Mouse (Mus musculus) MEL (cell line): ENCODE measurements around the gene C1ra.
A peak's percentile ranks its signal among the peaks of the same experiment; 100 is the strongest.

Source experiments
- CTCF ChIP-seq, 3 experiments: IDR thresholded peaks in 2 of 3; conservative IDR thresholded peaks in 1 of 3; 2 replicates each; pipeline ENCODE4 v1.5.1; 2011 to 2012; ENCODE audit warnings: low read length in 3 of 3, low read depth in 2 of 3, mild to moderate bottlenecking in 2 of 3, improper control_type of control experiment in 1 of 3, inconsistent platforms in 1 of 3, mixed read lengths in 1 of 3, moderate library complexity in 1 of 3; ENCODE audit not compliant: control insufficient read depth in 1 of 3, insufficient read depth in 1 of 3, poor library complexity in 1 of 3, severe bottlenecking in 1 of 3
- MAFK ChIP-seq: IDR thresholded peaks from 2 replicates; pipeline ENCODE4 v1.6.1; 2011; ENCODE audit warnings: low read depth, mild to moderate bottlenecking, low read length, improper control_type of control experiment, borderline replicate concordance
- MAZ ChIP-seq: IDR thresholded peaks from 2 replicates; pipeline ENCODE4 v1.6.1; 2012; ENCODE audit warnings: low read depth, mild to moderate bottlenecking, inconsistent platforms, low read length, improper control_type of control experiment
- MYB ChIP-seq: IDR thresholded peaks from 2 replicates; pipeline ENCODE4 v1.6.1; 2011; ENCODE audit warnings: mild to moderate bottlenecking, low read depth, low read length, improper control_type of control experiment
- POLR2A ChIP-seq, 2 experiments: IDR thresholded peaks; 2 replicates each; pipeline ENCODE4 v1.6.1; 2011 to 2012; ENCODE audit warnings: low read length in 2 of 2, mild to moderate bottlenecking in 2 of 2, control low read depth in 1 of 2, improper control_type of control experiment in 1 of 2, low read depth in 1 of 2, moderate library complexity in 1 of 2; ENCODE audit not compliant: control insufficient read depth in 1 of 2, insufficient read depth in 1 of 2, poor library complexity in 1 of 2
- POLR2AphosphoS2 ChIP-seq: IDR thresholded peaks from 2 replicates; pipeline ENCODE4 v1.6.1; 2011; ENCODE audit warnings: low read length, improper control_type of control experiment
- TBP ChIP-seq: IDR thresholded peaks from 2 replicates; pipeline ENCODE4 v1.8.0; 2011; ENCODE audit warnings: low read depth, low read length, improper control_type of control experiment
- UBTF ChIP-seq: IDR thresholded peaks from 2 replicates; pipeline ENCODE4 v1.6.1; 2012; ENCODE audit warnings: low read depth, mild to moderate bottlenecking, inconsistent platforms, low read length, improper control_type of control experiment, moderate library complexity, borderline replicate concordance; ENCODE audit not compliant: insufficient read depth
- USF2 ChIP-seq, 2 experiments: IDR thresholded peaks; 2 replicates each; pipeline ENCODE4 v1.6.1; 2011 to 2012; ENCODE audit warnings: improper control_type of control experiment in 2 of 2, low read length in 2 of 2, borderline replicate concordance in 1 of 2, inconsistent platforms in 1 of 2, low read depth in 1 of 2, mild to moderate bottlenecking in 1 of 2; ENCODE audit not compliant: insufficient read depth in 1 of 2
- ZMIZ1 ChIP-seq: IDR thresholded peaks from 2 replicates; pipeline ENCODE4 v1.6.1; 2012; ENCODE audit warnings: low read depth, mild to moderate bottlenecking, inconsistent platforms, low read length, improper control_type of control experiment, moderate library complexity

DNA sequence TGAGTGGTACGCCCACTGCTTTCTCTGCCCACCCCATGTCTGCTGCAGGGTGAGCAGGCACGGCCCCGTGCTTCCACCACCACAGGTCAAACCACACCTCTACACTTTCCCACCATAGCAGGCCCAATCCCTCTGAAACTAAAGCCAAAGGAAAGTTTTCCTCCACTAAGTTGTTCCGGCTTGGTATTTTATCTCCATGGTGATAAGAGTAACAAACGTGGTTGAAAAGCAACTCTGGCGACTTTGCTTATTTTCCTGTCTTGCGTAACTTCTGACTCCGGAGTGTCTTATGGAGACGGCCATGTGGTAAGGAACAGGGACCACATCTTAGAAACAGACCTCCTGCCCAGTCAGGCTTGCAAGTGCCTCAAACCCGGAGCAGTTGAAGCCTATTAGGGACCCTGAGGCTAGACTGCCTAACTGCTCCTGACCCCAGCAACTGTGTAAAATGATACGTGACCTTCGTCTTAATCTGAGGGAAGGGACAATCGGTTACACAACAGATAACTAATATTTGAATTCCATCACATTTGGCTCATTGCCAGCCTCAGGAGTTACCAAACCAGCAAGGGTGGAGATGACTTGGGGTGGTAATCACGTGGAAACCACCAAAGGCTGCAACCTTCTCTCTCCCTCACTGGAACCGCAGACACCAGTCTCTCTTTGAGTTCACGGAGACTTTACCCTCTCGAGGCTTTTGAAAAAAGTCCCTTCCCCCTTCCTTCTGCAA is 34.1 kb upstream of the C1ra start:
- no peak for TF ChIP-seq CTCF (IDR thresholded peaks at IDR 0.05 in 2 of 3, conservative IDR thresholded peaks at IDR 0.05 in 1 of 3; ENCODE audit: control insufficient read depth in 1 of 3, insufficient read depth in 1 of 3, low read depth in 2 of 3, low read length in 3 of 3, poor library complexity in 1 of 3, severe bottlenecking in 1 of 3)
- no peak for TF ChIP-seq ZMIZ1
- TF ChIP-seq POLR2AphosphoS2, result no peak
- no peak for TF ChIP-seq MAZ
- no peak for TF ChIP-seq MYB
- TF ChIP-seq USF2 (IDR thresholded peaks at IDR 0.05; ENCODE audit: borderline replicate concordance in 1 of 2, insufficient read depth in 1 of 2, low read depth in 1 of 2, low read length in 2 of 2), result no peak
- TF ChIP-seq MAFK, result no peak
- TF ChIP-seq UBTF, result no peak
- TF ChIP-seq TBP, result no peak
- TF ChIP-seq POLR2A (IDR thresholded peaks at IDR 0.05; ENCODE audit: control insufficient read depth in 1 of 2, insufficient read depth in 1 of 2, low read depth in 1 of 2, low read length in 2 of 2, poor library complexity in 1 of 2), result peak in 1 of 2 experiments; percentile 79; a peak in 1 of 4 replicates
